Comparison of ENCODE assay signal across 14 mouse cellular contexts in the genomic region with DNA sequence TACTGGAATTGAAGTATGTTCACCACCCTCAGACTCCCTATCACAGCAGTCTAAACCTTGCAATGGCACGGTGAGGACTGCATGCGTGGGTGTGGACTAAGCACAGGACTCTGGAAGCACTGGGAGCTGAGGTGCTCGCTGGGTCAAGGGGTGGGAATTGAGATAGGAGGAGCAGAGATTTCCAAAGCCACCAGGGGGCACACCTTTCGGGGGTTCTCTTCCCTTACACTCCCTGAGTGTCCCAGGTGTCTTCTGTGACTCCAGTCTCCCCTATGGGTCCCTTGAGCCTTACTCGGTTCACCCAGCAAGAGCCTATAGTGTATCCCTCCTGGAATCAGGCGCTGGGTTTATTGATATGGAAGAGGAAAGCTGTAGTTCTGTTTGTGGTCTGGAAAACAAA. TPM values are rescaled to one million over a fixed set of nuclear protein-coding genes. Genes with fewer than 3 reads are reported as not detected.
A peak's percentile ranks its signal among the peaks of the same experiment; 100 is the strongest.
DNase-seq lines count a peak whose midpoint lies in the region; ATAC-seq and TF ChIP-seq lines count a peak whose summit lies in the region.
"Had no signal": no experiment of that assay in that cellular context is flagged by ENCODE, and none has a peak within 500 bp of the region (broad histone marks: within the 10 kb centered on the region; RNA-seq: fewer than 3 reads in every experiment).

No protein-coding gene starts in this region.

- TF ChIP-seq POLR2A in bone marrow macrophage, adult 2 months (IDR thresholded peaks at IDR 0.05; ENCODE audit: borderline replicate concordance, low read depth, low read length), result no peak

- no peaks in the 10 kb centered on the region for H3K36me3 ChIP-seq in liver, embryonic 14.5 days (replicated peaks; ENCODE audit: control insufficient read depth, insufficient read depth, low read depth)
- no peaks in the 10 kb centered on the region for H3K36me3 ChIP-seq in liver, embryonic 12.5 days
- no peaks in the 10 kb centered on the region for H3K36me3 ChIP-seq in stomach, embryonic 14.5 days (ENCODE audit: control insufficient read depth, insufficient read depth, low read length)
- no peaks in the 10 kb centered on the region for H3K36me3 ChIP-seq in forebrain, embryonic 11.5 days (ENCODE audit: control insufficient read depth, insufficient read depth, low read length)
- H3K36me3 ChIP-seq: embryonic facial prominence, embryonic 10.5 days; hindbrain, embryonic 15.5 days; limb, embryonic 15.5 days; midbrain, embryonic 10.5 days had no signal

- peak; percentile 29 for TF ChIP-seq CTCF in gastrocnemius, adult 2 months (IDR thresholded peaks at IDR 0.05)
- TF ChIP-seq CTCF in liver, embryonic 14.5 days (IDR thresholded peaks at IDR 0.05; ENCODE audit: low read depth), result peak; percentile 53
- peak; percentile 8; the same call in 1 of the 2 replicates for TF ChIP-seq CTCF in bone marrow macrophage, adult 2 months (IDR thresholded peaks at IDR 0.05; ENCODE audit: low read depth, low read length)

- intact Hi-C loops in gastrocnemius, adult 2 months (cut with DNase I), result no loop called here

- H3K9me3 ChIP-seq in liver, embryonic 14.5 days (ENCODE audit: control insufficient read depth, low read length), result no peaks in the 10 kb centered on the region
- H3K9me3 ChIP-seq in liver, embryonic 12.5 days (replicated peaks), result no peaks in the 10 kb centered on the region
- H3K9me3 ChIP-seq in stomach, embryonic 14.5 days (ENCODE audit: control insufficient read depth, low read depth, low read length), result no peaks in the 10 kb centered on the region
- no peaks in the 10 kb centered on the region for H3K9me3 ChIP-seq in forebrain, embryonic 11.5 days (ENCODE audit: control insufficient read depth, low read length)
- H3K9me3 ChIP-seq: embryonic facial prominence, embryonic 10.5 days; hindbrain, embryonic 15.5 days; limb, embryonic 15.5 days; midbrain, embryonic 10.5 days had no signal

- no peak for DNase-seq in gastrocnemius, adult 2 months
- DNase-seq in gastrocnemius, postnatal 10 days, result no peak
- DNase-seq in liver, embryonic 14.5 days (ENCODE audit: low read depth in 3 of 3, low spot score in 3 of 3), result no peak
- DNase-seq in cerebellum, adult 11-12 months, result no peak
- no peak for DNase-seq in forebrain, embryonic 11.5 days (ENCODE audit: low spot score)

- no peaks in the 10 kb centered on the region for H3K27me3 ChIP-seq in liver, embryonic 14.5 days (ENCODE audit: control insufficient read depth, insufficient read depth, low read length)
- 0 out of 2 replicates have a peak, but pooled peaks cover 3% of the 10 kb centered on the region for H3K27me3 ChIP-seq in liver, embryonic 12.5 days (replicated peaks)
- no peaks in the 10 kb centered on the region for H3K27me3 ChIP-seq in stomach, embryonic 14.5 days (ENCODE audit: control insufficient read depth, insufficient read depth, low read length)
- H3K27me3 ChIP-seq in forebrain, embryonic 11.5 days (ENCODE audit: control insufficient read depth, insufficient read depth, low read length), result no peaks in the 10 kb centered on the region
- H3K27me3 ChIP-seq: hindbrain, embryonic 15.5 days; limb, embryonic 15.5 days had no signal

- no peak overlapping the region for H3K27ac ChIP-seq in gastrocnemius, adult 2 months
- no peak overlapping the region for H3K27ac ChIP-seq in liver, embryonic 14.5 days
- H3K27ac ChIP-seq in liver, embryonic 12.5 days, result no peak overlapping the region
- no peak overlapping the region for H3K27ac ChIP-seq in bone marrow macrophage, adult 2 months (ENCODE audit: insufficient read depth, low read depth, low read length)
- H3K27ac ChIP-seq in stomach, embryonic 14.5 days (ENCODE audit: low read length), result no peak overlapping the region
- no peak overlapping the region for H3K27ac ChIP-seq in forebrain, embryonic 11.5 days (ENCODE audit: low read depth, low read length)
- H3K27ac ChIP-seq: embryonic facial prominence, embryonic 10.5 days; hindbrain, embryonic 15.5 days; limb, embryonic 15.5 days; midbrain, embryonic 10.5 days had no signal

- no peak for TF ChIP-seq EP300 in liver, embryonic 14.5 days (IDR thresholded peaks at IDR 0.05; ENCODE audit: low read depth)

- H3K9ac ChIP-seq in liver, embryonic 14.5 days (replicated peaks), result no peak overlapping the region
- no peak overlapping the region for H3K9ac ChIP-seq in liver, embryonic 12.5 days
- H3K9ac ChIP-seq in stomach, embryonic 14.5 days (replicated peaks; ENCODE audit: low read depth, low read length), result no peak overlapping the region
- H3K9ac ChIP-seq in forebrain, embryonic 11.5 days (ENCODE audit: low read length), result no peak overlapping the region
- H3K9ac ChIP-seq: hindbrain, embryonic 15.5 days; limb, embryonic 15.5 days had no signal

- H3K4me2 ChIP-seq in liver, embryonic 14.5 days (ENCODE audit: low read depth), result no peak overlapping the region
- H3K4me2 ChIP-seq in liver, embryonic 12.5 days, result no peak overlapping the region
- no peak overlapping the region for H3K4me2 ChIP-seq in stomach, embryonic 14.5 days (replicated peaks; ENCODE audit: low read depth, low read length)
- H3K4me2 ChIP-seq in forebrain, embryonic 11.5 days (ENCODE audit: low read depth, low read length, severe bottlenecking), result no peak overlapping the region
- H3K4me2 ChIP-seq: hindbrain, embryonic 15.5 days; limb, embryonic 15.5 days had no signal

- H3K4me1 ChIP-seq in liver, embryonic 14.5 days (replicated peaks; ENCODE audit: control insufficient read depth in 2 of 2, insufficient read depth in 2 of 2, low read length in 1 of 2), result 0 out of 4 replicates have a peak, but pooled peaks cover 0 to 2% of the 10 kb centered on the region in 2 experiments
- H3K4me1 ChIP-seq in liver, embryonic 12.5 days, result no peaks in the 10 kb centered on the region; the same call in 1 of the 2 replicates
- H3K4me1 ChIP-seq in bone marrow macrophage, adult 2 months (ENCODE audit: control insufficient read depth, insufficient read depth, low read length), result peaks cover 12% of the 10 kb centered on the region
- H3K4me1 ChIP-seq in stomach, embryonic 14.5 days (ENCODE audit: control insufficient read depth, insufficient read depth, low read length), result no peaks in the 10 kb centered on the region
- H3K4me1 ChIP-seq in forebrain, embryonic 11.5 days (replicated peaks; ENCODE audit: control insufficient read depth, insufficient read depth, low read length), result no peaks in the 10 kb centered on the region
- H3K4me1 ChIP-seq: hindbrain, embryonic 15.5 days; limb, embryonic 15.5 days; midbrain, embryonic 10.5 days had no signal

- 44% methylated on average over 6 of the region's 6 CpGs for WGBS in liver, embryonic 14.5 days (ENCODE audit: insufficient replicate concordance)
- 48% methylated on average over 6 of the region's 6 CpGs for WGBS in liver, embryonic 12.5 days (ENCODE audit: insufficient replicate concordance)
- WGBS in stomach, embryonic 14.5 days, result 50% methylated on average over 6 of the region's 6 CpGs
- 51% methylated on average over 6 of the region's 6 CpGs for WGBS in forebrain, embryonic 11.5 days

- ATAC-seq in liver, embryonic 14.5 days (ENCODE audit: insufficient read depth), result no peak
- no peak for ATAC-seq in liver, embryonic 12.5 days
- ATAC-seq in stomach, embryonic 14.5 days (ENCODE audit: insufficient number of reproducible peaks, insufficient read depth, low FRiP score, low read depth), result 0 out of 2 replicates have a peak, but pooled peaks have one; percentile 33
- ATAC-seq in forebrain, embryonic 11.5 days (replicated peaks; ENCODE audit: low FRiP score), result no peak
- ATAC-seq: forebrain, embryonic 14.5 days had no signal

- no peak overlapping the region for H3K4me3 ChIP-seq in gastrocnemius, adult 2 months
- H3K4me3 ChIP-seq in liver, embryonic 14.5 days (ENCODE audit: insufficient read depth in 1 of 2, low read depth in 2 of 2, low read length in 2 of 2), result no peak overlapping the region
- H3K4me3 ChIP-seq in liver, embryonic 12.5 days, result no peak overlapping the region
- no peak overlapping the region for H3K4me3 ChIP-seq in bone marrow macrophage, adult 2 months (ENCODE audit: insufficient read depth, low read length)
- no peak overlapping the region for H3K4me3 ChIP-seq in stomach, embryonic 14.5 days (ENCODE audit: low read depth, low read length)
- no peak overlapping the region for H3K4me3 ChIP-seq in forebrain, embryonic 11.5 days (ENCODE audit: low read depth, low read length)
- H3K4me3 ChIP-seq: embryonic facial prominence, embryonic 10.5 days; hindbrain, embryonic 15.5 days; limb, embryonic 15.5 days; midbrain, embryonic 10.5 days had no signal

RNA-seq across cellular contexts. Expression of gene Neu1, which starts 8.1 kb away (rescaled TPM):
- 10 to 100 TPM; 10.5 to 12.0 TPM for total RNA-seq in gastrocnemius, adult 2 months (2021)
- total RNA-seq in gastrocnemius, postnatal 10 days (2021), result 1 to 10 TPM; 8.3 to 8.9 TPM
- 9.7 and 11.0 TPM in 2 replicates for polyA plus RNA-seq in liver, embryonic 14.5 days (2012; rRNA removed)
- 10.1 and 10.4 TPM in 2 replicates for polyA plus RNA-seq in liver, embryonic 14.5 days (2014; fragmentation: Nextera tagmentation; extraction: Ambion mirVana)
- polyA plus RNA-seq in liver, embryonic 12.5 days (2016; fragmentation: Nextera tagmentation; extraction: Ambion mirVana), result 16.9 and 17.3 TPM in 2 replicates
- polyA plus RNA-seq in bone marrow macrophage, adult 2 months (2012; ENCODE audit: insufficient read depth, insufficient read length, missing spikeins), result 73.6 and 73.9 TPM in 2 replicates
- 15.1 and 16.2 TPM in 2 replicates for polyA plus RNA-seq in stomach, embryonic 14.5 days (2014; fragmentation: Nextera tagmentation; extraction: Ambion mirVana)
- 12.8 and 13.4 TPM in 2 replicates for polyA plus RNA-seq in forebrain, embryonic 11.5 days (2014; fragmentation: Nextera tagmentation; extraction: Ambion mirVana)

RNA-seq across cellular contexts. Expression of gene Slc44a4, which starts 8.7 kb away (rescaled TPM):
- total RNA-seq in gastrocnemius, adult 2 months (2021), result not detected
- total RNA-seq in gastrocnemius, postnatal 10 days (2021), result not detected
- 1.0 and 1.6 TPM in 2 replicates for polyA plus RNA-seq in liver, embryonic 14.5 days (2012; rRNA removed)
- polyA plus RNA-seq in liver, embryonic 14.5 days (2014; fragmentation: Nextera tagmentation; extraction: Ambion mirVana), result 2.5 and 2.7 TPM in 2 replicates
- 0.75 and 0.79 TPM in 2 replicates for polyA plus RNA-seq in liver, embryonic 12.5 days (2016; fragmentation: Nextera tagmentation; extraction: Ambion mirVana)
- not detected in 2 replicates for polyA plus RNA-seq in bone marrow macrophage, adult 2 months (2012; ENCODE audit: insufficient read depth, insufficient read length, missing spikeins)
- polyA plus RNA-seq in stomach, embryonic 14.5 days (2014; fragmentation: Nextera tagmentation; extraction: Ambion mirVana), result 5.3 and 6.4 TPM in 2 replicates
- polyA plus RNA-seq in forebrain, embryonic 11.5 days (2014; fragmentation: Nextera tagmentation; extraction: Ambion mirVana), result not detected in 2 replicates
- polyA plus RNA-seq: forebrain, embryonic 14.5 days; midbrain, embryonic 10.5 days; neural tube, embryonic 14.5 days had no signal

RNA-seq across cellular contexts. Expression of gene Ehmt2, which starts 24.7 kb away (rescaled TPM):
- total RNA-seq in gastrocnemius, adult 2 months (2021), result 10 to 100 TPM; 28.0 to 29.6 TPM
- total RNA-seq in gastrocnemius, postnatal 10 days (2021), result 10 to 100 TPM; 40.9 to 53.7 TPM
- 28.5 and 29.7 TPM in 2 replicates for polyA plus RNA-seq in liver, embryonic 14.5 days (2012; rRNA removed)
- 10.2 TPM in 2 replicates for polyA plus RNA-seq in liver, embryonic 14.5 days (2014; fragmentation: Nextera tagmentation; extraction: Ambion mirVana)
- 27.1 and 32.8 TPM in 2 replicates for polyA plus RNA-seq in liver, embryonic 12.5 days (2016; fragmentation: Nextera tagmentation; extraction: Ambion mirVana)
- polyA plus RNA-seq in bone marrow macrophage, adult 2 months (2012; ENCODE audit: insufficient read depth, insufficient read length, missing spikeins), result 145 and 150 TPM in 2 replicates
- 69.4 and 79.4 TPM in 2 replicates for polyA plus RNA-seq in stomach, embryonic 14.5 days (2014; fragmentation: Nextera tagmentation; extraction: Ambion mirVana)
- polyA plus RNA-seq in forebrain, embryonic 11.5 days (2014; fragmentation: Nextera tagmentation; extraction: Ambion mirVana), result 90.4 and 96.8 TPM in 2 replicates

RNA-seq across cellular contexts. Expression of gene C2, which starts 24.9 kb away (rescaled TPM):
- 1 to 10 TPM; 1.3 to 3.4 TPM for total RNA-seq in gastrocnemius, adult 2 months (2021)
- 1 to 10 TPM; 4.3 to 5.6 TPM for total RNA-seq in gastrocnemius, postnatal 10 days (2021)
- 14.6 and 15.6 TPM in 2 replicates for polyA plus RNA-seq in liver, embryonic 14.5 days (2012; rRNA removed)
- 14.1 and 15.8 TPM in 2 replicates for polyA plus RNA-seq in liver, embryonic 14.5 days (2014; fragmentation: Nextera tagmentation; extraction: Ambion mirVana)
- 7.9 and 8.2 TPM in 2 replicates for polyA plus RNA-seq in liver, embryonic 12.5 days (2016; fragmentation: Nextera tagmentation; extraction: Ambion mirVana)
- polyA plus RNA-seq in bone marrow macrophage, adult 2 months (2012; ENCODE audit: insufficient read depth, insufficient read length, missing spikeins), result not detected in 2 replicates
- 2.8 TPM in 2 replicates for polyA plus RNA-seq in stomach, embryonic 14.5 days (2014; fragmentation: Nextera tagmentation; extraction: Ambion mirVana)
- 1.1 and 1.7 TPM in 2 replicates for polyA plus RNA-seq in forebrain, embryonic 11.5 days (2014; fragmentation: Nextera tagmentation; extraction: Ambion mirVana)

RNA-seq across cellular contexts. Expression of gene Hspa1b, which starts 36.1 kb away (rescaled TPM):
- 10 to 100 TPM in 1 of 2 experiments, 1 to 10 TPM in 1; 3.9 to 13.0 TPM for total RNA-seq in gastrocnemius, adult 2 months (2021)
- total RNA-seq in gastrocnemius, postnatal 10 days (2021), result 1 to 10 TPM; 2.2 to 4.3 TPM
- 1.5 and 3.5 TPM in 2 replicates for polyA plus RNA-seq in liver, embryonic 14.5 days (2012; rRNA removed)
- not detected in 2 replicates for polyA plus RNA-seq in liver, embryonic 14.5 days (2014; fragmentation: Nextera tagmentation; extraction: Ambion mirVana)
- polyA plus RNA-seq in liver, embryonic 12.5 days (2016; fragmentation: Nextera tagmentation; extraction: Ambion mirVana), result 0.11 and 0.21 TPM in 2 replicates
- polyA plus RNA-seq in bone marrow macrophage, adult 2 months (2012; ENCODE audit: insufficient read depth, insufficient read length, missing spikeins), result 1.2 and 1.5 TPM in 2 replicates
- polyA plus RNA-seq in stomach, embryonic 14.5 days (2014; fragmentation: Nextera tagmentation; extraction: Ambion mirVana), result 0.54 and 0.84 TPM in 2 replicates
- 0.24 TPM in 1 of 2 replicates, not detected in the other for polyA plus RNA-seq in forebrain, embryonic 11.5 days (2014; fragmentation: Nextera tagmentation; extraction: Ambion mirVana)
- polyA plus RNA-seq: forebrain, embryonic 14.5 days had no signal
